Mouse (Mus musculus) heart, adult 2 months (tissue): ENCODE data around the gene Sorbs1. TPM values are rescaled to one million over a fixed set of nuclear protein-coding genes. Genes with fewer than 3 reads are reported as not detected.
"Not testable (repeated sequence)": the region's sequence is repeated elsewhere in the genome, so short reads cannot be mapped to it uniquely, and the experiment has no call there.

Experiments used
- DNase-seq, 2 experiments: peaks; one replicate each; pipeline ENCODE4 v3.0.0; 2021
- H3K27ac ChIP-seq: fragments of 200-600 bp; 2 replicates; pipeline ENCODE4 v1.8.1; 2022
- H3K27me3 ChIP-seq: fragments of 200-500 bp; 2 replicates; pipeline ENCODE4 v1.6.1; 2012; ENCODE audit warnings: mild to moderate bottlenecking, low read length, inconsistent platforms, mixed read lengths; ENCODE audit not compliant: control insufficient read depth, insufficient read depth
- H3K36me3 ChIP-seq: fragments of 200-500 bp; 2 replicates; pipeline ENCODE4 v1.6.1; 2012; ENCODE audit warnings: low read length, inconsistent platforms; ENCODE audit not compliant: control insufficient read depth, insufficient read depth
- H3K4me1 ChIP-seq: fragments of 200-500 bp; 2 replicates; pipeline ENCODE4 v1.6.1; 2011; ENCODE audit warnings: low read length; ENCODE audit not compliant: control insufficient read depth, insufficient read depth
- H3K4me3 ChIP-seq: fragments of 200-600 bp; 2 replicates; pipeline ENCODE4 v1.8.1; 2022
- H3K79me2 ChIP-seq: fragments of 200-500 bp; replicated peaks from 2 replicates; pipeline ENCODE4 v1.6.1; 2012; ENCODE audit warnings: mild to moderate bottlenecking, inconsistent platforms, low read length, moderate library complexity, mixed read lengths; ENCODE audit not compliant: control insufficient read depth, insufficient read depth
- H3K9ac ChIP-seq: fragments of 200-500 bp; 2 replicates; pipeline ENCODE4 v1.6.1; 2012; ENCODE audit warnings: low read depth, mild to moderate bottlenecking, control low read depth, inconsistent platforms, low read length, mixed read lengths
- CTCF ChIP-seq: fragments of 200-600 bp; IDR thresholded peaks from 2 replicates; pipeline ENCODE4 v1.8.1; 2022; ENCODE audit warnings: antibody characterized with exemption, mild to moderate bottlenecking, moderate library complexity
- EP300 ChIP-seq: fragments of 200-500 bp; IDR thresholded peaks from 2 replicates; pipeline ENCODE4 v1.6.1; 2011; ENCODE audit warnings: low read depth, low read length, control low read depth; ENCODE audit not compliant: insufficient read depth
- POLR2A ChIP-seq: fragments of 200-500 bp; IDR thresholded peaks from 2 replicates; pipeline ENCODE4 v1.6.1; 2011; ENCODE audit warnings: mild to moderate bottlenecking, low read depth, low read length, control low read depth; ENCODE audit not compliant: insufficient read depth
- WGBS: fragments of 180-500 bp; shearing (Covaris S2); methylation state at CpG from one replicate; pipeline ENCODE4 v1.1.7; 2018; 5-methylcytosine and 5-hydroxymethylcytosine counted together
- intact Hi-C: fragments of 180-260 bp; cut with DNase I; formaldehyde crosslinking; loops from one replicate; pipeline ENCODE4 v1.15.1; 2025
- long read RNA-seq: library from polyadenylated mRNA; stranded (forward); transcript quantifications from one replicate; pipeline ENCODE4 v2.0.0, GENCODE M21; 2021
- polyA plus RNA-seq: library from polyadenylated mRNA; depleted of rRNA; stranded (reverse); fragments of >200 nt; gene quantifications from 2 replicates; pipeline ENCODE4 v1.2.3, GENCODE M21; 2012; rRNA removed
- total RNA-seq, 2 experiments: library from RNA; stranded (reverse); gene quantifications; 2 replicates each; pipeline ENCODE4 v1.2.3; 2021

Gene Sorbs1
- total RNA-seq (100 to 1,000 TPM; 638 to 971 TPM), polyA plus RNA-seq (185 and 253 TPM in 2 replicates)
- long read RNA-seq, partial matches to known transcripts: 23 of 95 reads
- long read RNA-seq, other reads (novel, unspliced or antisense): 70 of 95 reads

GRCm38 (mm10) chr19:40513632-40514078, at the start of gene Sorbs1:
TSS of gene Sorbs1 (minus strand) at chr19:40513779.
- under 1% methylated on average over 51 of the region's 51 CpGs for WGBS
- H3K9ac ChIP-seq: peak within 1 kb of the TSS; percentile 79
- peaks cover 3% of the 10 kb centered on the region for H3K36me3 ChIP-seq
- peak within 1 kb of the TSS; percentile 94 for H3K4me3 ChIP-seq
- peak; percentile 14; the same call in 1 of the 2 replicates for TF ChIP-seq CTCF
- TF ChIP-seq EP300: 0 out of 2 replicates have a peak, but pooled peaks have one; percentile 4
- peak; percentile 97 for TF ChIP-seq POLR2A
- DNase-seq: peak; percentile 97 to 99
- no peaks in the 10 kb centered on the region for H3K79me2 ChIP-seq
- intact Hi-C loops: loop anchor here (1.0 to 2.0 kb wide), 5 partner anchors 17 to 119 kb away; no protein-coding TSS in a partner anchor
- H3K27ac ChIP-seq: peak within 1 kb of the TSS; percentile 98
- H3K4me1 ChIP-seq: peaks cover 9% of the 10 kb centered on the region
- no peaks in the 10 kb centered on the region for H3K27me3 ChIP-seq

- H3K36me3 ChIP-seq, H3K4me3 ChIP-seq, intact Hi-C loops: not testable (repeated sequence)
Observed at GRCm38 (mm10) chr19:40561521-40561920, 47.9 kb upstream of the Sorbs1 start.

GRCm38 (mm10) chr19:40556029-40556428, 42.5 kb upstream of the Sorbs1 start:
- no peak for TF ChIP-seq POLR2A
- no peak for TF ChIP-seq CTCF
- TF ChIP-seq EP300: no peak
- no peak overlapping the region for H3K9ac ChIP-seq
- intact Hi-C loops: no loop called here
- DNase-seq: no peak
- no peak overlapping the region for H3K4me3 ChIP-seq
- no peaks in the 10 kb centered on the region for H3K79me2 ChIP-seq
- no peaks in the 10 kb centered on the region for H3K36me3 ChIP-seq
- no peak overlapping the region for H3K27ac ChIP-seq
- H3K4me1 ChIP-seq: no peaks in the 10 kb centered on the region
- WGBS: 99% methylated on average over 7 of the region's 7 CpGs
- no peaks in the 10 kb centered on the region for H3K27me3 ChIP-seq

More at GRCm38 (mm10) chr19:40561521-40561920, 47.9 kb upstream of the Sorbs1 start:
- not testable (repeated sequence) for H3K27me3 ChIP-seq, H3K27ac ChIP-seq, DNase-seq, H3K9ac ChIP-seq, H3K4me1 ChIP-seq, H3K79me2 ChIP-seq
- 65% methylated on average over 15 of the region's 31 CpGs for WGBS

GRCm38 (mm10) chr19:40555136-40555535, 41.6 kb upstream of the Sorbs1 start:
- whole genome bisulfite sequencing: 91% methylated on average over 8 of the region's 8 CpGs
- no peak for DNase-seq
- no peak overlapping the region for H3K27ac ChIP-seq
- H3K27me3 ChIP-seq: no peaks in the 10 kb centered on the region
- intact Hi-C loops: no loop called here
- H3K4me1 ChIP-seq: no peaks in the 10 kb centered on the region
- no peak overlapping the region for H3K9ac ChIP-seq
- H3K79me2 ChIP-seq: no peaks in the 10 kb centered on the region
- TF ChIP-seq POLR2A (no peak), CTCF (no peak), EP300 (no peak)
- no peak overlapping the region for H3K4me3 ChIP-seq
- no peaks in the 10 kb centered on the region for H3K36me3 ChIP-seq

- Histone ChIP-seq H3K27ac (no peak overlapping the region), H3K36me3 (no peaks in the 10 kb centered on the region), H3K27me3 (no peaks in the 10 kb centered on the region), H3K9ac (no peak overlapping the region), H3K4me1 (no peaks in the 10 kb centered on the region), H3K4me3 (no peak overlapping the region), H3K79me2 (no peaks in the 10 kb centered on the region)
- DNase-seq: no peak
- intact Hi-C loops: no loop called here
- TF ChIP-seq EP300: no peak
- TF ChIP-seq CTCF: no peak
- no peak for TF ChIP-seq POLR2A
- WGBS: 93% methylated on average over 11 of the region's 11 CpGs
Observed at GRCm38 (mm10) chr19:40554343-40554742, 40.8 kb upstream of the Sorbs1 start.

GRCm38 (mm10) chr19:40553849-40554248, 40.3 kb upstream of the Sorbs1 start:
- Histone ChIP-seq H3K4me3 (no peak overlapping the region), H3K4me1 (no peaks in the 10 kb centered on the region; the same call in 1 of the 2 replicates), H3K27ac (no peak overlapping the region), H3K79me2 (no peaks in the 10 kb centered on the region), H3K36me3 (no peaks in the 10 kb centered on the region), H3K9ac (no peak overlapping the region), H3K27me3 (no peaks in the 10 kb centered on the region)
- intact Hi-C loops: no loop called here
- no peak for DNase-seq
- TF ChIP-seq POLR2A: no peak
- TF ChIP-seq EP300: no peak
- no peak for TF ChIP-seq CTCF
- WGBS: 84% methylated on average over 6 of the region's 6 CpGs
